Mouse (Mus musculus): Measurements from ENCODE around the gene Grm6.

- peak; percentile 54 for TF ChIP-seq CTCF (IDR thresholded peaks at IDR 0.05; ENCODE audit: extremely low read depth, insufficient read depth, low read length)
- no peak for TF ChIP-seq POLR2A (IDR thresholded peaks at IDR 0.05; ENCODE audit: extremely low read depth, insufficient read depth, low read length)
Measured at GRCm38 (mm10) chr11:50847047-50847446, 3.4 kb upstream of the Grm6 start.
